Mouse (Mus musculus) cerebellum, adult 11 months (tissue): Measurements from ENCODE around the gene Anxa4.
A peak's percentile ranks its signal among the peaks of the same experiment; 100 is the strongest.

ENCODE experiments used
- DNase-seq: peaks from one replicate; pipeline ENCODE4 v3.0.0; 2022

Anxa4 gene

GRCm38 (mm10) chr6:86793021-86793815 is at the start of gene Anxa4:
Gene Anxa4, minus strand, starts transcription at chr6:86793584.
- no peak for DNase-seq

- no peak for DNase-seq
Measured at GRCm38 (mm10) chr6:86841949-86842348, 48.6 kb upstream of the Anxa4 start.

DNA sequence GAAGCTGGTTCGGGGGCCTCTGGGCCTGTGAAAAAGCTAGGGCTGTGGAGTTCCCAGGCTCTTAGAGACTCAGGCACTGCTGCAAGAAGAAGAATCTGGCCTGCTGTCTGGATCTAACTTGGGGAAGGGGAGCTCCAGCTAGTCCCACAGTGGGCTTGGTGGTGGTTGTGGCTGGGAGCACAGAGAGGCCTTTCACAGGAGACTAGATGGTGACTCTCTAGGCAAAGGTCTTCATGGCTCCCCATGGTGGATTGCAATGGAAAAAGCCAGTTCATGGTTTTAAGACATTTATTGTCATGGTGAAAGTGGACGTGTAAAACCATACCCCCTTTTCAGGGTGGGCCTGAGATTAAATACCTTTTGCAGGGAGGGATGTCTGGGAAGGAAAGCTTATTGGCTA is 45.7 kb upstream of the Anxa4 start:
- DNase-seq = no peak

GRCm38 (mm10) chr6:86832802-86833502 is 39.6 kb upstream of the Anxa4 start:
- no peak for DNase-seq

- DNase-seq = no peak
Measured at GRCm38 (mm10) chr6:86830738-86831500, 37.5 kb upstream of the Anxa4 start.

GRCm38 (mm10) chr6:86829768-86830167 is 36.4 kb upstream of the Anxa4 start:
- no peak for DNase-seq

- DNase-seq = no peak
Measured at GRCm38 (mm10) chr6:86827432-86827831, 34.0 kb upstream of the Anxa4 start.

DNA sequence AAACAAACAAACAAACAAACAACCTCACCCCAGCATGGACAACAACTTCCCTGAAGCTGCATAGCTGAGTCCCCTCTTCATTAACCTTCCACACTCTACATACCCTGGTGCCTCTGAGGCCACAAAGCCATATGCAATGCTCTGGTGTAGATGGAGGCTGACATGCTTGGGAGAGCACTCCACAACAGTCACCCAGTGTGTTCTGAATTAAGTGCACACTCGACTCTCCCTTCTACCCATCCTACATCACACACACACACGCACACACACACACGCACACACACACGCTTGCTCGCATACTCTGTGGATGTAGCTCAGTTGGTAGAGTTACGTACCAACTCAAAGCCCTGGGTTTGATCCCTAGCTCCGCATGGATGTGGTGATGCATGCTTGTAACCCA is 31.0 kb upstream of the Anxa4 start:
- DNase-seq = no peak

GRCm38 (mm10) chr6:86823824-86824223 is 30.4 kb upstream of the Anxa4 start:
- no peak for DNase-seq

DNA sequence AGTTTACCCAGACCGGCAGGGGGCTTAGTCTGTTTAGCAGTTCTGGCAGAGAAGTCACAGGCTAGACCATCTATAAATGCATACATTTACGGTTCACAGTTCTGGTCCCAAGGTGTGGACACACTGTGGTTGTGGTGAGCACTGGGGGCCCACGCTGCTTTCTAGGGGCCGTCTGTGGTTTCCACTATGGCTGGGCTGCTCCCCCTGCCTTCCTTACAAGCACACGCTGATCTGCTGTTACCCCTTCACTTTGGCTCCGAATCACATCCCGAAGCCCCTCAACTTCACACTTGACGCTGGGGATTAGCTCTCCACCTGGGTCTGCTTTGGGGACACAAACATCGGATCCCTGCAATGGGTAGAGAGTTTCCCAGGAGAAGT is 29.7 kb upstream of the Anxa4 start:
- no peak for DNase-seq

DNA sequence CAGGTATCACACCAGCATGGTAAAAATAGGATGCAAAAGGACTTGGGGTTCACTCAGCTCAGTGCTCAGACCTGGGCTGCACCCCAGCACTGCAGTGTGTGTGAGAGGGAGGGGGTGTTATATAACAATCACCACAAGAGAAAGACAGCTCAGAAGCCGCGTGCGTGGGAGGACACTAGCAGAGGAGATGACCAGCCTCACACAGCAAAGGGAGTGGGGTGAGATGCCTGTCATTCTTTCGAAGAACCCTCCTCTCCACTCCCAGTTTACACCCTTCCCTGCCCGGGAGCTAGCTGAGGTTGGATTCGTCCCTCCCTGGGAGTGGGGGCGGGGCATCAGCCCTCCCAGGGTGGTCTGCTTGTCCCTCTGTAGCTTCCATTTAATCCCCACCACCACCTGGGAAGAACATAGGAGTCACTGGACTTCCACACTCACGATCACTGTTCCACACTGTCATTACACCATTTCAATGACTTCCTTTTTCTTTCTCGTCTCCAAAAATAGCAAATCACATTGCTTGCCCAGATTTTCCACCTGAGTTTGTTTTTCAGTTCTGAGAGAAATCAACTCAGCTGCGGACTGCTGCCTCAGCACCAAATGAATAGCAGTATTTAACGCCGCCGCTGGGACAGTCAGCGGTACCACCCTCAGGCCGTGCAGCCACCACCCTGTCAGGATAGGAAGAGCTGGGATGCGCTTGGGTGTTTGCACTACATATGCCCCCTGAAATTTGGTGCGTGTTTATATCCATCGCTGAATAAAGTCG is 29.1 kb upstream of the Anxa4 start:
- peak; percentile 85 for DNase-seq

- DNase-seq = no peak
Measured at GRCm38 (mm10) chr6:86820690-86821089, 27.3 kb upstream of the Anxa4 start.

- no peak for DNase-seq
Measured at GRCm38 (mm10) chr6:86819926-86820325, 26.5 kb upstream of the Anxa4 start.

- DNase-seq = no peak
Measured at GRCm38 (mm10) chr6:86818914-86819313, 25.5 kb upstream of the Anxa4 start.

DNA sequence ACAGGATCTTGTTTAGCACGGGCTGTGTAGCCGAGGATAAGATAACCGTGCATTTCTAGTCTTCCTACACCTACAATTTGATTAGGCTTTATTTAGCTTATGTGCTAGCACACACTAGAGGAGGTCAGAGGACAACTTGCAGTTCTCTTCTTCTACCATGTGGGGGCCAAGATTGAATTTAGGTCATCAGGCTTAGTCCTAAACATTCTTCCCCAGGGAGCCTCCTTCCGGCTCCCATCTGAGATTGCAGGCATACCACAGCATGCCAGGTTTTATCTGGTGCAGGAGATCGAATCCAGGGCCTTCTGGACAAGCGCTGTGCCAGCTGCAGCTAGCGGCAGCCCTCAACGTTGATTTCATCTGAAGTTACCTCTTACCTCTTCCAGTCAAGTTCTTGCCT is 23.2 kb upstream of the Anxa4 start:
- no peak for DNase-seq

- no peak for DNase-seq
Measured at GRCm38 (mm10) chr6:86815436-86815835, 22.1 kb upstream of the Anxa4 start.

- DNase-seq = no peak
Measured at GRCm38 (mm10) chr6:86814926-86815325, 21.5 kb upstream of the Anxa4 start.

GRCm38 (mm10) chr6:86813341-86813740 is 20.0 kb upstream of the Anxa4 start:
- DNase-seq = peak; percentile 50

GRCm38 (mm10) chr6:86812919-86813318 is 19.5 kb upstream of the Anxa4 start:
- no peak for DNase-seq

DNA sequence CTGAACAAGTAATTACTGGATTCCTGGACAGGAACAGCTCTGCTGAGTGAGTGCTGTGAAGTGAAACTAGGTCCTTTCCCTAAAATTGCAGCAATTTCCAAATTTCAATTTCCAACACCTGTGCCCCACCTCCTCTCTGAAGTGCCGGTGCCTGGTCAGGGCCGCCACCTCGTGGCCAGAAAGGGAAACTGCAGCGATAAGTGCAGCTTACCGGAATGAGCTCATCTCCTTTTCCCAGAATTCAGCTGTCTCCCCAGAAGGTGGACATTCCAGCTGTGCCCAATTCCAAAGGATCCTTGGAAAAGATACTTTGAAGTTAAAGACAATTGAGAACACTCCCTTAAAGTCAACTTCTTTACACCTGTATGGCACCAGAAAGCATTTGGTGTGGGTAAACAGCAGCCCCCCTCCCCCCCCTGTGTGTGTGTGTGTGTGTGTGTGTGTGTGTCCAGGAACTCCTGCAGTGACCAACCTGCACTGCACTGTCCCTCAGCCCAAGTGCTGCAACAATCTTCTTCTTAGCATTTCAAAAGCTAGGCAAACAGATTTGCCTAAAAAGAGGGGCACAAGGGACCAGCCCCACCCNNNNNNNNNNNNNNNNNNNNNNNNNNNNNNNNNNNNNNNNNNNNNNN is 13.2 kb upstream of the Anxa4 start:
- peak; percentile 69 for DNase-seq

DNA sequence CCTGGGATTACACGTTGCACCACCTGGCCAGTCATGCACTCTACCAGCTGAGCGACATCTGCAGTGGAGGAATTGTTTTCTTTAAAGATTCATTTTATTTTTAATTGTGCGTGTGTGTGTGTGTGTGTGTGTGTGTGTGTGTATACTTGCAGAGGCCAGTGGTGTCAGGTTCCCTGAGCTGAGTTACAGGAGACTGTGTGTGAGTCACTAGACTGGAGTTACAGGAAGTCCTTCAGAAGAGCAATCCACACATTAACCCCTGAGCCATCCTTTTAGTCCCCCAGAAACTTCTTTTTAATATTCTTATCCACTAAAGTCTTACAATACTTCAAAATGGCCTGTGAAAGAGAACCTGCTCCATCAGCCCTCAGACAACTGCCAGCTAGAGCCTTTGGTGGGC is 11.3 kb upstream of the Anxa4 start:
- no peak for DNase-seq

DNA sequence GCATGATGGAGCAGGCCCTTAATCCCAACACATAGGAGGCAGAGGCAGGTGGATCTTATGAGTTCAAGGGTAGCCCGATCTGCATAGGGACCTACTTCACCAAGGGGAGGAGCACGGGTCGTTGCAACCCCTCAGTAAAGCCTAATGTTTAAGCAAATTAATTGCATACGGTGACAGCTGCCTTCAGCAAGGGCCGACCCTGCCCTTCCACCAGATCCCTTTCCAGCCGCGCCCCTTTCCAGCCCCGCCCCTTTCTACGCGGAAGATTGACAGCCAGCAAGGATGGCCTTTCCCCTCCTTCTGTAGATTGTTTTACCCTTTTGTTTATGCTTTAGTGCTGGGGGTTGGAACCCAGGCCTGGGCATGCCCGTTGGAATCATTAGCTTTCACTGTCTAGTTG is 8.0 kb upstream of the Anxa4 start:
- no peak for DNase-seq
